Mouse (Mus musculus): ENCODE data around the gene Usp35.
A peak's percentile ranks its signal among the peaks of the same experiment; 100 is the strongest.

Usp35 gene

GRCm38 (mm10) chr7:97346111-97346821, 14.4 kb upstream of the Usp35 start:
- no peak for DNase-seq

DNA sequence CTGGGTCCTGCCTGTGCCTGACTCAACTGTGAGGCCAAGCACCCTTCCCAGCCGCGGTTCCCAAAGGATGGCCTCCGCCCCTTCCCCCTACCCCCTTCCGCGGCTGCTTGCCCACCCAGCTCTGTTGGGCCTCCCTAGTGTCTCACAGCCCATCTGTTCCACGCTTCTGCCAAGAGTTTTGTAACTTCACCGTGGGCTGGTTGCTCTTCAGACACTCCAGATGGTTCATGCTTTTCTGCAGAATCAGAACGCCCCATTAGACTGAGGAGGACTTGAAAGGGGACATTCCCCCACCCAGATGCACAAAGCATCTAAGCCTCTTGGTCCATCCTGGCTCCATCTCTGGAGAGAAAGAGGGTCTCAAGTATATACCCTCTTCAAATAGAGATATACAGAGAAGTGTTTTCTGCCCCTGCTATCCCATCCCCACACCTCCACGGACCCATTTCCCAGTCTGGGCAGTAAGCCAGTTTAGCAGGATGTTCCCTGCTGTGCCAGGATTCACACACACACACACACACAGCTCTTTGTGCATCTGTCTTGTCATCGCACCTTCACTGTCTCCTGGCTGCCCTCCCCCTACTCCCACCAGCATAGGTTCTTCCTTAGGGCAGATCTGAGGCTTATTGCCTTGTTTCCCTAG, 13.5 kb upstream of the Usp35 start:
- peak; percentile 68 to 80 for DNase-seq

DNA sequence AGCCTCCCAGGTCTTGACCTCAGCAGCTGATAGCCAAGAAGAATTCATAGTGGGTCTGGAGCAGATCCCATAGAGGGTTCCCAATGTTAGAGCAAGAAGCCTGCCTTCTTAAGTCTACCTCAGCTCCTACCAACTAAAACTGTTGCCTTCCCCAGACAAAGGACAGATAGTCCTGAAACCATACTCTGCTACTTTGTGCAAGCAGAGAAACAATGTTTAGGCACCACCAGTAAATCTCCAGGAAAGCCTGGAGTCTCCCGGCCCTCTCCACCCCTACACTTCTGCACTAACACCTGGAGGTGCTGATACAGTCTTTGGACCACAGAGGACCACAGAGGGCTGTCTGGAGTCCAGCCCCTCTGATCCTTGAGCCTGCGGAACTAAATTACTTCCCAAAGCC, 12.8 kb upstream of the Usp35 start:
- DNase-seq = no peak

DNA sequence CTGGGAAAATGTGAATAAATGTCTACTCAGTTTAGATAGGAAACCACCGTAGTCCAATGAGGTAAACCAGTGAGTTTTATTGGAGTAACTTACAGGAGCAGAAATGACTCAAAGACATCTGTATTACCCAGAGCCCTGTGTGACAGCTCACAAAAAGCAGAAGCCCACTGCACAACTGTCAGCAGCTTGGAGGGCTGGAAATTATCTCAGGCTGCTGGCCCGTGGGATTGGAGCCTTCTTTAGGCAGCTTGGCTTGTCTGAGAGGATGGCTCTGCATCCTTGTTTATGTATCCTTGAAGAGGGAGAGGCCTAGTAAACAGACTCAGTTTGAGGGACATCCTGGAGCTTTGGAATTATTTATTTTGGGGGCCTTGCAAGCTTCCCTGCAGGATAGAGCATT, 11.1 kb upstream of the Usp35 start:
- DNase-seq = no peak

DNA sequence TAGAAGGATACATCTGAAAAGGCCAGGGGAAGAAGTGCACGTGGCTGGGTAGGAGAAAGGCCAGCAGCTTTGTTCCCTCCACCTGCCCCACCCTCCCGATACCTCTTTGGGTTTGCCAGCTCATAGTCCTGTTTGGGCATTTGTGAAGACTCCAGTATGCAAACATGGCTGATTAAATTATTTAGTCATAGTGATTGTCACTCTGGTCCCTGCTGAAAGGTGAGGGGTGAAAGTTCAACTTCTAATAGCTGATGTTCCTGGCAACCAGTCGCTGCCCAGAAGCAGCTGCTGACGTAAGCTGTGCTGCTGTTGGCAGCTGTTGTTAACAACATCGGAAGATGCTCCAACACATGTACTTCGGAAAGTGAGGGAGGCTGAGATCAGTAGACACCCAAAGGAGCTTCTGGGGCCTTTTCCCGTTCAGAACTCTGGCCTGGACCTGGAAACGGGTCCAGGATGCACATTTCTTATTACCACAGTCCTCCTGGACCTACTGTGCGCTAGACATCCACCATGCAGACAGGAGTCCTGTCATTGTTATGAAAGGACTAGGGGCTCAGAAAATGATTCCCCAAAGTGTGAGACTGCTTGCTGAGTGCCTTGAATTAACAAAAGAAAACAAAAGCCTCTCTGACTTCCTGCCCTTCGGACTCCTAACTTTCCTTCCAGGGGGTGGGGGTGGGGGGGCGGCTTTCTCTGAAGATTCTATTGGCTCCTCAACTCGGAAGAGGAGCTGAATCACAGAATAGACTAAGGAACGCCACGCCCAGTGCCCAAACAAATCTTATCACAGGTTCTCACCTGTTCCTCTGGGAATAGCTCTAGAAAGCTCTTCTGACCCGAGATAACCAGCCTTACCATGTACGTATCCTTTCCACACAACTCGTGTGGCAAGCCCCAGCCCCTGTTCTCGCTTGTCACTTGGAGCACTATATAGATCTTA, 9.4 kb upstream of the Usp35 start:
- DNase-seq = no peak

DNA sequence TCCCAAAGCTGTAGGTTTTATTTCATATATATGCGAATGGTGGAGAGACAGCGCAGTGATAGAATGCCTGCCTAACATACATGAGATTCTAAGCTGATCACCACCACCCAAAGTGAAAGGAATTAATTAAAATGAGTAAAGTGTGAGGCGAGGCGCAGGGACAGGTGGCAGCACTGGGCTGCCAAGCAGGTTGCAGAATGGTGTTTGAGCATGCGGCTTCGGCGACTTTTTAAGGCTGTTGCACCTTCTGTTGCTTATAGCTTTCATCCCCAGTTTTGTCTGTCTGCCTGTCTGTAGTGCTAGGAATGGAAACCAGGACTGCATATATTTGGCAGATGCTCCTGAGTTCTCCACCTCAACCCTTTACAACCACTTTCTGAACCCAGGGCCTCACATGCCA, 7.8 kb upstream of the Usp35 start:
- peak in 1 of 2 experiments; percentile 28 for DNase-seq

GRCm38 (mm10) chr7:97338593-97338992, 6.8 kb upstream of the Usp35 start:
- DNase-seq = no peak

- DNase-seq = no peak
Observed at GRCm38 (mm10) chr7:97336678-97337077, 4.9 kb upstream of the Usp35 start.

GRCm38 (mm10) chr7:97334406-97334805, 2.6 kb upstream of the Usp35 start:
- DNase-seq = peak; percentile 36 to 39

DNA sequence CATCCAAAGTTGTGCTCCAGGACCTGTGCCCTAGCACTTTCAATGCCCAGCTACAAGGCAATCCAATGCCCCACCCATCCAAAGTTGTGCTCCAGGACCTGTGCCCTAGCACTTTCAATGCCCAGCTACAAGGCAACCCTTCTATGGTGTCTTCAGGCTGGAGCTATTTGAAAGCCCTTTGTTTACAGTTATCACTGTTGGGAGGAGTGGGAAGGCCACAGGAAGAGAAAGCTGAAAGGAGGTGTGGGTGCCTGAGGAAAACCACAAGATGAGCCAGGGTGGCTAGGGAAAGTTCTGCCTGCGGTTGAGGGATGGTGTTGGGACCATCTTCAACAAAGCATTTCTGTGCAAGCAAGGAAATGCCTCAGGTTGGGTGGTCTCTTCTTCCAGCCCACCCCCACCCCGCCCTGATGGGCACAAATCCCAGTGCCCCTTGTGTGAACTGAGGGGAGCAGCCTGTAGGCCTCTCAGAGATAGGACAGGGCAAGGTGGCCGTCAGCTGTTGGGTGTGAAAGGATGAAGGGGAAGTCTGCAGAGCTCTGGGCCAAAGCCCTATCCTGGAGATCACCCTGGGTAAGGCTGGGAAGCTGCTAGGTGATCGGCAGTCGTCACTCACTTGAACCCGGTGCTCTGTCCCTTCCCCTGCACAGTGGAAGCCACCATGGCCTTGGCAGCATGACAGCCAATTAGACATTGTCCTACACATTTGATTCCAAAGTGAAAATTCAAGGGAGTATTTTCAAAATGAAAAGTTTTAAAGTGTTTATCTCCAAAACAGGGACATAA, 1.5 kb upstream of the Usp35 start:
- DNase-seq = peak; percentile 23 to 41

- DNase-seq = no peak
Observed at GRCm38 (mm10) chr7:97332667-97333041, 834 bp upstream of the Usp35 start.

- peak; percentile 33 to 36 for DNase-seq
Observed at GRCm38 (mm10) chr7:97330931-97331645, 732 bp downstream of the Usp35 start.

- peak; percentile 33 to 41 for DNase-seq
Observed at GRCm38 (mm10) chr7:97329676-97330075, 2.1 kb downstream of the Usp35 start.

GRCm38 (mm10) chr7:97328891-97329588, 2.8 kb downstream of the Usp35 start:
- DNase-seq = peak; percentile 51 to 65

- DNase-seq = no peak
Observed at GRCm38 (mm10) chr7:97327376-97327775, 4.4 kb downstream of the Usp35 start.

- peak; percentile 28 to 32 for DNase-seq
Observed at GRCm38 (mm10) chr7:97325156-97325985, 6.4 kb downstream of the Usp35 start.

DNA sequence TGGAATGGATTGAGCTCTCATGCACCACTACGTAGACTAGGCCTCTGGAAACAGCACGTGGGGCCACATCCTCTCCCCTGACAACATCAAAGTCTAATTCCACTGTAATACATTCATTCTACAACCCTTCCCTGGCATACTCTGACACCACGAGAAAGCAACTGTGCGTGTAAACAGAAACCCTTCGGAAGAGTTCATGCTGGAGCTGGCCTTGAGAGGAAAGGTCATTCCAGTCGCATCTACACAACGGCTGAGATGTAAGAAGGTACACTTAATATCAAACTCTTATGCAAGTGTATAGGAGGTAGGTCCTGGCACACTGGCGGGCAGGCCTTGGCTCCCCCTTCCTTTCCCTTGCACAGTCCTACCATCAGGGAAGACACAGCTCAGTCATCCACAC, 7.5 kb downstream of the Usp35 start:
- no peak for DNase-seq

GRCm38 (mm10) chr7:97317706-97318105, 14.1 kb downstream of the Usp35 start:
- DNase-seq = no peak

DNA sequence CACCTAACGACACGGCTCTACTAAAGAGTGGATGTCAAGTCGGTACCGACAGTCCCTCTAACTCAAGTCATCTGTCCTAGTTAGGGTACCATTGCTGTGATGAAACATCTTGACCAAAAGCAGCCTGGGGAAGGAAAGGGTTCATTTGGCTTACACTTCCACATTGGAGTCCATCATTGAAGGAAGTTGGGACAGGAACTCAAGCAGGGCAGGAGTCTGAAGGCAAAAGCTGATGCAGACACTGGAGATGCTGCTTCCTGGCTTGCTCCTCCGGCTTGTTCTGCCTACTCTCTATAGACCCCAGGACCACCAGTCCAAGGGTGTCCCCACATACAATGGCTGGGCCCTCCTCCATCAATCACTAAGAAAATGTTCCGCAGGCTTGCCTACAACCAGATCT, 16.2 kb downstream of the Usp35 start:
- DNase-seq = no peak

GRCm38 (mm10) chr7:97314646-97315045, 17.2 kb downstream of the Usp35 start:
- DNase-seq = peak; percentile 67 to 77

All from cerebellum, postnatal 14 days (tissue).